Mouse (Mus musculus) lung, postnatal 0 days (tissue): ENCODE results near the gene Hoxd8. TPM values are rescaled to one million over a fixed set of nuclear protein-coding genes. Genes with fewer than 3 reads are reported as not detected.

Experiments used
- ATAC-seq: fragments of 200-750 bp; cut with Nextera tagmentation; 2 replicates; pipeline ENCODE4 v1.8.0; 2017; ENCODE audit warnings: moderate library complexity
- DNase-seq: peaks from one replicate; pipeline ENCODE4 v3.0.0-alpha.2; 2016; ENCODE audit warnings: low spot score
- H3K27ac ChIP-seq: fragments of 300-500 bp; sonication (generic); 2 replicates; pipeline ENCODE4 v1.5.1; 2014; ENCODE audit warnings: antibody characterized with exemption, mild to moderate bottlenecking, low read length, mixed read lengths
- H3K27me3 ChIP-seq: fragments of 300-500 bp; sonication (generic); replicated peaks from 2 replicates; pipeline ENCODE4 v1.6.1; 2014; ENCODE audit warnings: low read length, mixed read lengths; ENCODE audit not compliant: insufficient read depth
- H3K36me3 ChIP-seq: fragments of 300-500 bp; sonication (generic); 2 replicates; pipeline ENCODE4 v1.6.1; 2014; ENCODE audit warnings: low read length, mixed read lengths; ENCODE audit not compliant: insufficient read depth
- H3K4me1 ChIP-seq: fragments of 300-500 bp; sonication (generic); 2 replicates; pipeline ENCODE4 v1.6.1; 2014; ENCODE audit warnings: antibody characterized with exemption, low read depth, low read length, mixed read lengths; ENCODE audit not compliant: insufficient read depth
- H3K4me2 ChIP-seq: fragments of 300-500 bp; sonication (generic); replicated peaks from 2 replicates; pipeline ENCODE4 v1.6.1; 2014; ENCODE audit warnings: low read depth, mild to moderate bottlenecking, low read length, moderate library complexity, mixed read lengths
- H3K4me3 ChIP-seq: fragments of 300-500 bp; sonication (generic); 2 replicates; pipeline ENCODE4 v1.5.1; 2014; ENCODE audit warnings: low read depth, low read length
- H3K9ac ChIP-seq: fragments of 300-500 bp; sonication (generic); replicated peaks from 2 replicates; pipeline ENCODE4 v1.6.1; 2014; ENCODE audit warnings: low read depth, mild to moderate bottlenecking
- H3K9me3 ChIP-seq: fragments of 300-500 bp; sonication (generic); 2 replicates; pipeline ENCODE4 v1.6.1; 2016; ENCODE audit warnings: low read length, mixed read lengths
- CTCF ChIP-seq: IDR thresholded peaks from 2 replicates; pipeline ENCODE4 v1.5.1; 2016; ENCODE audit warnings: antibody characterized with exemption, mild to moderate bottlenecking
- EP300 ChIP-seq: IDR thresholded peaks from 2 replicates; pipeline ENCODE4 v1.6.1; 2016; ENCODE audit warnings: antibody characterized with exemption, mild to moderate bottlenecking, control low read depth
- WGBS: fragments of 180-500 bp; shearing (Covaris S2); extraction: QIAGEN DNeasy Blood & Tissue Kit; methylation state at CpG from one replicate; pipeline ENCODE4 v1.1.7; 2014; 5-methylcytosine and 5-hydroxymethylcytosine counted together
- polyA plus RNA-seq: library from polyadenylated mRNA; unstranded; fragments of >200 nt; fragmentation: Nextera tagmentation; extraction: Ambion mirVana; gene quantifications from 2 replicates; pipeline ENCODE4 v1.2.1, GENCODE M21; 2015

Hoxd8 gene
- polyA plus RNA-seq, 1 experiment from 2014 or later: 0.44 TPM

GRCm38 (mm10) chr2:74677106-74677505 is 27.3 kb upstream of the Hoxd8 start:
- ATAC-seq (no peak), DNase-seq (no peak)
- 23% methylated on average over 2 of the region's 2 CpGs for WGBS
- no peak overlapping the region for H3K4me2 ChIP-seq
- no peak for TF ChIP-seq EP300
- no peak for TF ChIP-seq CTCF
- H3K36me3 ChIP-seq: no peaks in the 10 kb centered on the region
- H3K4me1 ChIP-seq: peaks cover 4% of the 10 kb centered on the region; the same call in 1 of the 2 replicates
- no peaks in the 10 kb centered on the region for H3K9me3 ChIP-seq
- peaks cover 93% of the 10 kb centered on the region for H3K27me3 ChIP-seq
- H3K4me3 ChIP-seq: no peak overlapping the region
- H3K27ac ChIP-seq: no peak overlapping the region
- no peak overlapping the region for H3K9ac ChIP-seq

GRCm38 (mm10) chr2:74678891-74679595 is 25.4 kb upstream of the Hoxd8 start, which contains the start of gene Hoxd11:
TSS of gene Hoxd11 (plus strand) at chr2:74679557.
- peaks cover 90% of the 10 kb centered on the region for H3K27me3 ChIP-seq
- no peak within 1 kb of the TSS for H3K4me2 ChIP-seq
- H3K36me3 ChIP-seq: no peaks in the 10 kb centered on the region
- no peak for ATAC-seq
- peaks cover 5% of the 10 kb centered on the region; the same call in 1 of the 2 replicates for H3K4me1 ChIP-seq
- H3K9me3 ChIP-seq: no peaks in the 10 kb centered on the region
- no peak within 1 kb of the TSS for H3K9ac ChIP-seq
- 2% methylated on average over 15 of the region's 15 CpGs for WGBS
- TF ChIP-seq EP300: no peak
- TF ChIP-seq CTCF: no peak
- H3K27ac ChIP-seq: no peak within 1 kb of the TSS
- DNase-seq: no peak
- H3K4me3 ChIP-seq: 0 out of 2 replicates have a peak within 1 kb of the TSS, but pooled peaks have one; percentile 3

- Histone ChIP-seq H3K4me1 (peaks cover 5% of the 10 kb centered on the region; the same call in 1 of the 2 replicates), H3K9ac (no peak overlapping the region), H3K4me3 (0 out of 2 replicates have a peak overlapping the region, but pooled peaks have one; percentile 3), H3K36me3 (no peaks in the 10 kb centered on the region), H3K27me3 (peaks cover 92% of the 10 kb centered on the region), H3K27ac (no peak overlapping the region), H3K4me2 (no peak overlapping the region), H3K9me3 (no peaks in the 10 kb centered on the region)
- TF ChIP-seq CTCF: no peak
- no peak for TF ChIP-seq EP300
- ATAC-seq: no peak
- WGBS: 1% methylated on average over 26 of the region's 26 CpGs
- DNase-seq: no peak
Measured at GRCm38 (mm10) chr2:74679596-74679971, 24.8 kb upstream of the Hoxd8 start.

- Histone ChIP-seq H3K9me3 (no peaks in the 10 kb centered on the region), H3K4me1 (peaks cover 5% of the 10 kb centered on the region; the same call in 1 of the 2 replicates), H3K27ac (no peak overlapping the region), H3K4me3 (0 out of 2 replicates have a peak overlapping the region, but pooled peaks have one; percentile 3), H3K27me3 (peaks cover 92% of the 10 kb centered on the region), H3K9ac (no peak overlapping the region), H3K36me3 (no peaks in the 10 kb centered on the region), H3K4me2 (no peak overlapping the region)
- TF ChIP-seq CTCF (no peak), EP300 (no peak)
- no peak for ATAC-seq
- no peak for DNase-seq
- WGBS: 1% methylated on average over 23 of the region's 23 CpGs
Measured at GRCm38 (mm10) chr2:74679980-74680379, 24.4 kb upstream of the Hoxd8 start.

GRCm38 (mm10) chr2:74680561-74681398 is 23.6 kb upstream of the Hoxd8 start:
- 3% methylated on average over 21 of the region's 21 CpGs for WGBS
- DNase-seq (no peak), ATAC-seq (no peak)
- Histone ChIP-seq H3K27me3 (peaks cover 92% of the 10 kb centered on the region), H3K36me3 (no peaks in the 10 kb centered on the region), H3K4me2 (no peak overlapping the region), H3K27ac (no peak overlapping the region), H3K9me3 (no peaks in the 10 kb centered on the region), H3K9ac (no peak overlapping the region), H3K4me3 (no peak overlapping the region), H3K4me1 (peaks cover 5% of the 10 kb centered on the region; the same call in 1 of the 2 replicates)
- TF ChIP-seq EP300: no peak
- no peak for TF ChIP-seq CTCF
